Mouse (Mus musculus) embryonic stem cell, embryonic (primary cell): ENCODE results near the gene Chd1.

Source experiments
- CTCF ChIA-PET, 4 experiments: fragments of 300-600 bp in 2 of 4; fragments of 350-600 bp in 2 of 4; sonication (Branson Sonifier 250); formaldehyde crosslinking; loops; one replicate each; lab custom pipeline; 2022; ENCODE audit warnings: inconsistent platforms in 2 of 4; lab: Charles Lee
- POLR2A ChIA-PET, 4 experiments: fragments of 300-600 bp in 2 of 4; fragments of 350-600 bp in 2 of 4; sonication (Branson Sonifier 250); formaldehyde crosslinking; loops; one replicate each; lab custom pipeline; 2022; ENCODE audit warnings: antibody characterized with exemption in 4 of 4, inconsistent platforms in 1 of 4; lab: Charles Lee

Gene Chd1

GRCm38 (mm10) chr17:15704475-15705300 is at the start of gene Chd1:
Gene Chd1, plus strand, starts transcription at chr17:15704967.
- CTCF ChIA-PET: interaction anchor here in 2 of 4 experiments (0.6 to 1.0 kb wide), 3 partner anchors 10 to 82 kb away, joined by 3 to 4 read pairs (median 3); no protein-coding TSS in a partner anchor
- POLR2A ChIA-PET: interaction anchor here (0.6 to 2.6 kb wide), 35 partner anchors 9 to 1292 kb away, joined by 3 to 14 read pairs (median 4); partner anchors contain the start of genes Pdcd2 (in 2 of the 4), Psmb1 (in 2 of the 4), Tbp (in 2 of the 4) and Prdm9 (in 1 of the 4)

- CTCF ChIA-PET: interaction anchor here in 1 of 4 experiments (0.6 kb wide), 1 partner anchor 94 kb away, joined by 3 read pairs; no protein-coding TSS in a partner anchor
- POLR2A ChIA-PET: interaction anchor here in 2 of 4 experiments (0.6 to 1.5 kb wide), 6 partner anchors 21 to 714 kb away, joined by 3 to 5 read pairs (median 4); partner anchors contain the start of genes 1600012H06Rik (in 1 of the 2), Prdm9 (in 1 of the 2) and Wdr27 (in 1 of the 2)
Measured at GRCm38 (mm10) chr17:15656881-15657607, 47.7 kb upstream of the Chd1 start.

- ChIA-PET POLR2A (no interaction called here), CTCF (interaction anchor here in 1 of 4 experiments (0.6 kb wide), 1 partner anchor 27 kb away, joined by 3 read pairs; no protein-coding TSS in a partner anchor)
Measured at GRCm38 (mm10) chr17:15672870-15673269, 31.9 kb upstream of the Chd1 start.

- POLR2A ChIA-PET: interaction anchor here (0.6 to 2.1 kb wide), 15 partner anchors 10 to 1900 kb away, joined by 3 to 12 read pairs (median 5); partner anchors contain the start of genes Chd1 (in 1 of the 4), Pdcd2 (in 1 of the 4) and Prdm9 (in 1 of the 4)
- CTCF ChIA-PET: interaction anchor here in 1 of 4 experiments (1.0 to 1.1 kb wide), 2 partner anchors 37 to 55 kb away, joined by 3 to 4 read pairs; no protein-coding TSS in a partner anchor
Measured at GRCm38 (mm10) chr17:15677970-15678645, 26.7 kb upstream of the Chd1 start.

- ChIA-PET CTCF (no interaction called here), POLR2A (interaction anchor here in 2 of 4 experiments (1.0 to 1.5 kb wide), 5 partner anchors 11 to 41 kb away, joined by 3 to 6 read pairs (median 3); no protein-coding TSS in a partner anchor)
Measured at GRCm38 (mm10) chr17:15679966-15680630, 24.7 kb upstream of the Chd1 start.

GRCm38 (mm10) chr17:15680661-15681060 is 24.1 kb upstream of the Chd1 start:
- POLR2A ChIA-PET: interaction anchor here in 2 of 4 experiments (1.0 to 1.5 kb wide), 4 partner anchors 10 to 41 kb away, joined by 3 to 6 read pairs (median 3); no protein-coding TSS in a partner anchor
- CTCF ChIA-PET: no interaction called here

GRCm38 (mm10) chr17:15686396-15686795 is 18.4 kb upstream of the Chd1 start:
- ChIA-PET CTCF (no interaction called here), POLR2A (interaction anchor here in 1 of 4 experiments (0.9 to 1.3 kb wide), 2 partner anchors 16 to 28 kb away, joined by 3 read pairs; no protein-coding TSS in a partner anchor)

- ChIA-PET POLR2A (interaction anchor here in 2 of 4 experiments (0.6 to 2.6 kb wide), 9 partner anchors 9 to 1191 kb away, joined by 3 to 9 read pairs (median 5); partner anchors contain the start of genes Chd1 (in 1 of the 2), Psmb1 (in 1 of the 2) and Tbp (in 1 of the 2)), CTCF (interaction anchor here in 1 of 4 experiments (1.2 kb wide), 1 partner anchor 22 kb away, joined by 4 read pairs; no protein-coding TSS in a partner anchor)
Measured at GRCm38 (mm10) chr17:15690304-15690703, 14.5 kb upstream of the Chd1 start.

- ChIA-PET POLR2A (no interaction called here), CTCF (no interaction called here)
Measured at GRCm38 (mm10) chr17:15695566-15695965, 9.2 kb upstream of the Chd1 start.

GRCm38 (mm10) chr17:15698956-15699355 is 5.8 kb upstream of the Chd1 start:
- POLR2A ChIA-PET: interaction anchor here in 1 of 4 experiments (1.7 kb wide), 1 partner anchor 8 kb away, joined by 5 read pairs; no protein-coding TSS in a partner anchor
- CTCF ChIA-PET: interaction anchor here in 2 of 4 experiments (0.9 to 1.2 kb wide), 3 partner anchors 16 to 25 kb away, joined by 3 to 5 read pairs (median 3); no protein-coding TSS in a partner anchor

GRCm38 (mm10) chr17:15701505-15701904 is 3.3 kb upstream of the Chd1 start:
- ChIA-PET POLR2A (interaction anchor here in 1 of 4 experiments (0.6 kb wide), 1 partner anchor 202 kb away, joined by 3 read pairs; the partner anchor contains the start of genes Psmb1 and Tbp), CTCF (no interaction called here)

- ChIA-PET CTCF (interaction anchor here in 2 of 4 experiments (0.6 to 1.0 kb wide), 3 partner anchors 10 to 81 kb away, joined by 3 to 4 read pairs (median 3); no protein-coding TSS in a partner anchor), POLR2A (interaction anchor here (0.6 to 2.6 kb wide), 35 partner anchors 10 to 1293 kb away, joined by 3 to 14 read pairs (median 4); partner anchors contain the start of genes Pdcd2 (in 2 of the 4), Psmb1 (in 2 of the 4), Tbp (in 2 of the 4) and Prdm9 (in 1 of the 4))
Measured at GRCm38 (mm10) chr17:15704158-15704474, 651 bp upstream of the Chd1 start.

- ChIA-PET POLR2A (interaction anchor here in 3 of 4 experiments (0.6 to 2.6 kb wide), 10 partner anchors 9 to 206 kb away, joined by 3 to 14 read pairs (median 4); partner anchors contain the start of genes Psmb1 (in 1 of the 3) and Tbp (in 1 of the 3)), CTCF (no interaction called here)
Measured at GRCm38 (mm10) chr17:15705303-15706284, 827 bp downstream of the Chd1 start.

- ChIA-PET POLR2A (interaction anchor here in 2 of 4 experiments (0.8 to 2.9 kb wide), 18 partner anchors 9 to 217 kb away, joined by 3 to 14 read pairs (median 3); partner anchors contain the start of genes Chd1 (in 2 of the 2) and Prdm9 (in 1 of the 2)), CTCF (interaction anchor here (0.5 to 2.4 kb wide), 8 partner anchors 9 to 169 kb away, joined by 3 to 13 read pairs (median 4); no protein-coding TSS in a partner anchor)
Measured at GRCm38 (mm10) chr17:15714507-15714906, 9.7 kb downstream of the Chd1 start.
